Mouse (Mus musculus) C2C12 (cell line): Measurements from ENCODE around the gene Larp6. TPM values are rescaled to one million over a fixed set of nuclear protein-coding genes. Genes with fewer than 3 reads are reported as not detected.
A peak's percentile ranks its signal among the peaks of the same experiment; 100 is the strongest.

Experiments used
- H3K27me3 ChIP-seq: one replicate; pipeline ENCODE4 v1.6.1; 2011; ENCODE audit not compliant: control insufficient read depth, insufficient read depth, insufficient read length
- H3K36me3 ChIP-seq: one replicate; pipeline ENCODE4 v1.6.1; 2011; ENCODE audit not compliant: control insufficient read depth, insufficient read depth
- H3K4me3 ChIP-seq: one replicate; pipeline ENCODE4 v1.5.1; 2011; ENCODE audit warnings: mild to moderate bottlenecking, control low read depth; ENCODE audit not compliant: poor library complexity, insufficient read depth, severe bottlenecking
- H3K79me2 ChIP-seq: one replicate; pipeline ENCODE4 v1.6.1; 2011; ENCODE audit not compliant: control insufficient read depth, insufficient read depth
- H3K79me3 ChIP-seq: one replicate; pipeline ENCODE4 v1.6.1; 2011; ENCODE audit warnings: low read depth, control low read depth
- H3ac ChIP-seq: one replicate; pipeline ENCODE3; 2011; ENCODE audit warnings: low read depth; ENCODE audit not compliant: control insufficient read depth, insufficient read length
- CEBPB ChIP-seq: IDR thresholded peaks from one replicate; pipeline ENCODE4 v1.6.1; 2011; ENCODE audit warnings: low read depth, mild to moderate bottlenecking, control low read depth, moderate library complexity
- CTCF ChIP-seq: IDR thresholded peaks from one replicate; pipeline ENCODE4 v1.5.1; 2011; ENCODE audit not compliant: control insufficient read depth, insufficient read depth, insufficient read length
- FOSL1 ChIP-seq: IDR thresholded peaks from one replicate; pipeline ENCODE4 v1.8.0; 2011; ENCODE audit warnings: mild to moderate bottlenecking, low read length; ENCODE audit not compliant: poor library complexity, insufficient read depth, severe bottlenecking
- MAX ChIP-seq: IDR thresholded peaks from one replicate; pipeline ENCODE4 v1.6.1; 2011; ENCODE audit warnings: mild to moderate bottlenecking, control low read depth
- MYOD1 ChIP-seq: IDR thresholded peaks from one replicate; pipeline ENCODE4 v1.6.1; 2011; ENCODE audit warnings: low read depth; ENCODE audit not compliant: control insufficient read depth, insufficient read length
- MYOG ChIP-seq: IDR thresholded peaks from one replicate; pipeline ENCODE4 v1.6.1; 2011; ENCODE audit not compliant: control insufficient read depth, insufficient read length; ENCODE audit errors: extremely low read depth
- USF1 ChIP-seq: IDR thresholded peaks from one replicate; pipeline ENCODE4 v1.6.1; 2011; ENCODE audit warnings: low read depth, mild to moderate bottlenecking, control low read depth, moderate library complexity
- polyA plus RNA-seq: library from polyadenylated mRNA; unstranded; fragments of >200 nt; fragmentation: generic; extraction: Trizol; gene quantifications from one replicate; pipeline ENCODE4 v1.2.1, GENCODE M21; 2012; ENCODE audit warnings: missing spikeins

Gene Larp6
- polyA plus RNA-seq, 1 experiment: 0.83 TPM

DNA sequence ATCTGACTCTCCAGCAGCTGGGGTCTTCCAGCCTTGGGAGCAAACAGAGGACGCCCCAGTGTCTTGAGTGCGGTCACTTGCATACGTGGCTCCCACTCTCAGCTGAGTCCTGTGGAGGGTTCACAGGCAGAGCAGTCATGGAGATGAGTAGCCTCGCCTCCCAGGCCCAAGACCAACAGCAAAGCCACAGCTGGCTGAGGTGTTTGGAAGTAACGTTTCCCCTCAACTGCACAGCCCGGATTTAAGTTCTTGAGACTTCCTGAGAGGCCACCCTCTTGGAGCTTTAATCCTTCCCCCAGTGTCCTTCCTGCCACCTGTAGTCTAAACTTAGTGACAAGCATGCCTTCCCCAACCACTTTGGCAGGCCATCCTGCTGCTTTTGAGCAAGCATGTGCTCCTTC lies 56.9 kb downstream of the Larp6 start:
- TF ChIP-seq MAX (no peak), FOSL1 (no peak), MYOD1 (no peak), USF1 (no peak), MYOG (no peak), CEBPB (no peak), CTCF (no peak)
- H3K36me3 ChIP-seq: no peaks in the 10 kb centered on the region
- H3ac ChIP-seq: no peak overlapping the region
- H3K27me3 ChIP-seq: no peaks in the 10 kb centered on the region
- H3K4me3 ChIP-seq: no peak overlapping the region
- no peaks in the 10 kb centered on the region for H3K79me2 ChIP-seq
- no peaks in the 10 kb centered on the region for H3K79me3 ChIP-seq

DNA sequence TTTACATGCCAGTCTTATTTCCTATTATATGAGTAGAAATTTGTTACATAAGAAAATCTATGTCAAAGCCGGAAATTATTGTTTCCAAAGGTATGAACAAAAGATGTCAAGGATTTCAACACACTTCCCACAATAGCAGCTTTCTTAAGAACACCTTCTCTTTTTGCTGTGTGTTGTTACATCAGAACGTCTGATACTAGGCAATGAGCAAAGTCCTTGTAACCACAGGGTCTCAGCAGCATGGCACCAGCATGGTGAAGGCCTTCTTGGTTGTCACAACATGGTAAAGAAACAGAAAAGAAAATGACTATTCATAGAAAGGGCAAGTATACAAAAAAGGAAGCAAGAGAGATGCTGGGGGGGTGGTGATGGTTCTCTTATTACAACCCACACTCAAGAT lies 60.9 kb downstream of the Larp6 start:
- TF ChIP-seq MAX (no peak), USF1 (no peak), MYOD1 (no peak), FOSL1 (no peak), CEBPB (no peak), MYOG (no peak), CTCF (no peak)
- Histone ChIP-seq H3ac (no peak overlapping the region), H3K4me3 (no peak overlapping the region), H3K36me3 (no peaks in the 10 kb centered on the region), H3K27me3 (no peaks in the 10 kb centered on the region), H3K79me2 (no peaks in the 10 kb centered on the region), H3K79me3 (no peaks in the 10 kb centered on the region)

DNA sequence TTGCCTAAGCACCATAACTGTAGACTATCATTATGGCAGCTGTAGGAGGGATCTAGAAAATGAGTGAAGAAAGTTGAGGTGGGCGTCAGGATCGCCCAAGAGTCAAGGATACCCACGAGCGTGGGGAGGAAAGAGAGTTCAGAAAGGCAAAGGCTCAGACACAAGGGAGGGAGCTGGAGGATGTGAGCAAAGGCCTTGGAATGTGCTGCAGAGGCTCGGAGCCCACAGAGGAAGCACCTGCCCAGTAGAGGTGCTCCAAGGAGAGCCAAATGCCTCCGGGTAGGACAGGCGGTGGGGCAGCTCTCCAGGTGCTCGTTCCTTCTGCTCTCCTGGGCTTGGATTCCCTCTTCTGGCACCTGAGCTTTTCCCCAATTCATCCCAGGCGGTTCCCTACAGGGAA lies 64.1 kb downstream of the Larp6 start:
- H3ac ChIP-seq: no peak overlapping the region
- H3K36me3 ChIP-seq: no peaks in the 10 kb centered on the region
- no peaks in the 10 kb centered on the region for H3K27me3 ChIP-seq
- TF ChIP-seq CEBPB (no peak), FOSL1 (no peak), MAX (no peak), CTCF (no peak), MYOD1 (no peak), USF1 (no peak), MYOG (no peak)
- no peaks in the 10 kb centered on the region for H3K79me3 ChIP-seq
- no peaks in the 10 kb centered on the region for H3K79me2 ChIP-seq
- no peak overlapping the region for H3K4me3 ChIP-seq

DNA sequence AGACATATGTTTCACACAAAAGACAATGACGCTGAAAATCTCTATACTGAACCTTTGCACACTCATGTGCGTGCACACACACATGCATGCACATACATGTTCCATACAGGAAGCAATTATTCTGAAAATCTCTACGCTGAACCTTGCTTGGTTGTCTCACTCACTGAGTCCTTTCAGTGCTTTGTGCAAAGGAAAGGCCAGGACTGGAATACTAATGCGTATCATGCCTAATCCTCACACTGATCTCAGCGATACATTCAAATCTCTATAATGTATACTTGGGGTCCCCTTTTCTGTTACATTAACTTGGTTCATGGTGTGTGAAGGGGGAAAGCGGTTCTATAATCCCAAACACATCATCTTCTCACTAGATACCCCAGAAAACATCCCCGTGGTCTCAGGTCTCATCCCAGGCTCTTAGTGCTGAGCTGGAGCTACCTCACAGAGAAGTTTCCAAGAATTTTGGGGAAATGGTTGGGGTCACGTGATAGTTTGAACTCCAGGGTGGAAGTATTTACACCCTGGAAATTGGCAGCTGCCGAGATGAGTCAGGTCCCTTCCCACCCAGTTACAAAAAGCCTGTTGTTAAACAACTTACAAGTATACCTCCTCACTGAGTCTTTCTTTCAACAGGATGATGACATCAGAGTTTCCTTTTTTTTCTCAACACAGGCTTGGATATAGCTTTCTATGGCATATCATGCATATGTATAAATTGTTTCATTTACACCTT lies 69.4 kb downstream of the Larp6 start:
- H3K4me3 ChIP-seq: no peak overlapping the region
- H3K79me3 ChIP-seq: no peaks in the 10 kb centered on the region
- no peak overlapping the region for H3ac ChIP-seq
- H3K79me2 ChIP-seq: no peaks in the 10 kb centered on the region
- H3K36me3 ChIP-seq: no peaks in the 10 kb centered on the region
- no peaks in the 10 kb centered on the region for H3K27me3 ChIP-seq
- TF ChIP-seq USF1: peak; percentile 73
- TF ChIP-seq CEBPB: no peak

DNA sequence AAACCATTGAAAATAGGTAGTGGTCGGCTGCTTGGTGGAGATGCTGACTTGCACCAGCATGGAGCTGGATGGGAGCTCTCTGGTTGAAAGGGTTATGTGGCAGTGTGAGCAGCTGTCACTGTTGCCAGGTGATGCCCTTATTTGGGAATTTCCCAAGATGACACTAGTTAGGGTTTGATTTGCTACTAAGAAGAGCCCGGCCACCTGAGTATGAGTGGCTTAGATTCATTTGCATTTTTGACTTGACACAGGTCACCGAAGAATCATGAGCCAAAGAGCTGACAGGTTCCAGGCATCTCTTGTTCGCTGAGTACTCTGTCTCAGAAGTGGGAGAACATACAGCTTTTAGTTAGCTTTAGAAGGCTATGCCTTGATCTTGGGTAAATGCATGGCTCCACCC lies 72.3 kb downstream of the Larp6 start:
- Histone ChIP-seq H3K4me3 (no peak overlapping the region), H3K36me3 (no peaks in the 10 kb centered on the region), H3K79me3 (no peaks in the 10 kb centered on the region), H3K79me2 (no peaks in the 10 kb centered on the region), H3ac (no peak overlapping the region), H3K27me3 (no peaks in the 10 kb centered on the region)
- no peak for TF ChIP-seq CEBPB
- TF ChIP-seq USF1: no peak
- TF ChIP-seq FOSL1: no peak
- TF ChIP-seq MYOD1: no peak
- TF ChIP-seq MAX: no peak
- TF ChIP-seq MYOG: no peak
- TF ChIP-seq CTCF: no peak

DNA sequence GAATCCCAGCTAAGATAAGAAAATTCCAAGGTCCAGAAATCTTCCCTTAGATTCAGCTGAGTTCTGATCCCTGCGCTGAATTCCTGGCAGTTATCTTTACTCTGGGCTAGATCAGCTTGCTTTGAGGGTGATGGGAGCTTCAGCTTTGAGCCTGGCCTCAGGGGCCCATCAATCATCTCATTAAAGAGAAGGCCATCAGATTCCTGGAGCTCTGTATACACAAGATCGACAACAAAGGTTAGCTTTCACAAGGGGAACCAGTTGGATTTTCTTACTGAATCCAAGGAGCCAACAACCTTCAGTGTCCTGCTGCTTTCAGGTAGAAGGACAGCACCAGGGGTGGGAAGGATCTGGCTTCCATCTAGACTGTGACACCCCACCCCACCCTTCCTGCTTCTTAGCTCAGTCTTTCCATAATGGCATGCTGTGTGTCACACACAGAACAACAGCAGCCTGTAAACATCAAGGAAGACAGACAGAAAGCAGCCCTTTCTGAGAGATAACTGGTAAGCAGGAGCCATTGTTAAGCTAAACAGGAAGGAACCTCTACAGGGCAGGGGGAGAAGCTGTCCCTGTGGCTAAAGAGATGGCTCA lies 74.8 kb downstream of the Larp6 start:
- no peak overlapping the region for H3ac ChIP-seq
- no peak overlapping the region for H3K4me3 ChIP-seq
- no peaks in the 10 kb centered on the region for H3K79me3 ChIP-seq
- TF ChIP-seq MAX (no peak), MYOG (no peak), FOSL1 (no peak), MYOD1 (no peak), CEBPB (no peak), USF1 (no peak), CTCF (no peak)
- H3K79me2 ChIP-seq: no peaks in the 10 kb centered on the region
- H3K27me3 ChIP-seq: no peaks in the 10 kb centered on the region
- no peaks in the 10 kb centered on the region for H3K36me3 ChIP-seq

Other genes starting within 250 kb of the Larp6 start
- gene Thsd4, start 190.9 kb upstream of the Larp6 start, polyA plus RNA-seq: 1.3 TPM
- gene Lrrc49, start 24.8 kb upstream of the Larp6 start, polyA plus RNA-seq: 5.9 TPM
- gene Uaca, start 81.6 kb downstream of the Larp6 start, polyA plus RNA-seq: 10.6 TPM